Mouse (Mus musculus) brain, embryonic 18.5 days (tissue): ENCODE results near the gene Olah.
A peak's percentile ranks its signal among the peaks of the same experiment; 100 is the strongest.
"Not testable (repeated sequence)": the region's sequence is repeated elsewhere in the genome, so short reads cannot be mapped to it uniquely, and the experiment has no call there.

Experiments
- DNase-seq: peaks from one replicate; pipeline ENCODE4 v3.0.0-alpha.2; 2012; ENCODE audit warnings: low read depth, low spot score

Gene Olah

DNA sequence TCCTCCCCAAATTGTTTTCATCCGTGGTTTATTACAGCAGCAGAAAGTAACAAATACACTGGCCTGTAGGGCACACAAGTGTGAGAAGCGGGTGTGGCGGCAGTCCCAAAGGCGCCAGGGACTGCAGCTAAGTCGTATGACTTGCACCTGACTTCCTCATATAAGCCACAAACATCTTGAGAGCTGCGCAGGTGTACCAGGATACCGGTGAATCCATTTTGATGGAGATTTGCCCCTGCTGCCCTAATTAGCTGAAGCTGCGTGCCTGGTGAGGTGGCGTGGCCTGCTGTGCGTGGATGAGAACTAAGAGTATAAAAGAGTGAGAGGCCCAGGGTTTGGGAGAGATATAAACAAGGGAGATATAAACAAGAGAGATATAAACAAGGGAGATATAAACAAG is at the start of gene Olah:
Gene Olah (minus strand): TSS at position 101 of the 400 bp plus-strand sequence.
- DNase-seq: not testable (repeated sequence)

DNA sequence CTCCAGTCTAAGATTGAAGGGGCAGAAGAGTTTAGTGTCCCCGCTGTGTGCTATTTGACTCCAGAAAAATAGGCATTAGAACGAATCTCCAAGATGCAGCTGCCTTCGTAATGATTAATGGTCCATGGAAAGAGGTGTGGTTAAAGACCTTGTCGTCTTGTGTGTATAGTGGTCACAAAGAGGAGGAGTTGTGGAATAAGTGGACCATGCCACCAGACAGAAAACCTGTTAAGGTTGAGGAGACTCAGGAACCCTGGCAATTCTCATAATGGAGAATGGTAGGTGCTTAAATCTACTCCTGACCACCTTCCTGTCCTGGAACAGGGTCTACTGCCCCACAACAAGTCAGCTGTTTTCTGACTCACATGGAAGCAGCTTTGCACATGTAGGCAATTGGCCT is 49.0 kb upstream of the Olah start:
- DNase-seq: no peak

DNA sequence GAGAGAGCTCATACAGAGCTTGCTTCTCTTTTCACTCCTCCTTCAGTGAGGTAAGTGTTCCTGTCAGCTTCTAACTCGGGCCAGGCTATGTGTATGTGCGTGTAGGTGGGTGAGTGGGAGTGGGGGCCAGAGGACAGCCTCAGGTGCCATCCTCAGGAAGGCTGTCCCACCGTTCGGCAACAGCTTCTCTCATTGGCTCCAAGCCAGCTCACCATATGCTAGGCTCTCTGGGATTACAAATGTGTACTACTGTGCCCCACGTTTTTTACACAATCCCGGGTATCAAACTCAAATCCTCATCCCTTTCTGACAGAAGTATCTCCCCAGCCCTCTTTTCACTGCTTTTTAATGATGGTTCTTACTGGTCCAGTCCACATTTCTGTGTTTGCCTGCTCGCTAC is 47.2 kb upstream of the Olah start:
- DNase-seq: no peak

DNA sequence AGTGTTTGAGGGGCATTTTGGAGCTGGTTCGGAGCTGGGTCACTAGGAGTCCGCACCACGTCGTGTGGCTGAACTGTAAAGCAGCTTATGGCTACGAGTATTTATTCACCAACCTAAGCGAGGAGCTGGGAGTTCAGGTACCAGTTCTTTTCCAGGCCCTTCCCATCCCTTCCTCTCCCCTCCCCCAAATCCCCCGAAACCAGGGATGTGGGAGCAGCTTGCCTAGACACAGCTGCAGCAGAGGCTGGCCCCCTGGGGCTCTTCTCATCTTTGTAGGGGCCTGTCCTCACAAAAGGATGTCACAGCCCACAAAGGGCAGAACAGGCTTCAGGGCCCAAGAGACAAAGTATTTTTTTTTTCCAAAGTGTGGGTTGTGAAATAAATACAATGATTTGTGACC is 40.9 kb upstream of the Olah start:
- no peak for DNase-seq

DNA sequence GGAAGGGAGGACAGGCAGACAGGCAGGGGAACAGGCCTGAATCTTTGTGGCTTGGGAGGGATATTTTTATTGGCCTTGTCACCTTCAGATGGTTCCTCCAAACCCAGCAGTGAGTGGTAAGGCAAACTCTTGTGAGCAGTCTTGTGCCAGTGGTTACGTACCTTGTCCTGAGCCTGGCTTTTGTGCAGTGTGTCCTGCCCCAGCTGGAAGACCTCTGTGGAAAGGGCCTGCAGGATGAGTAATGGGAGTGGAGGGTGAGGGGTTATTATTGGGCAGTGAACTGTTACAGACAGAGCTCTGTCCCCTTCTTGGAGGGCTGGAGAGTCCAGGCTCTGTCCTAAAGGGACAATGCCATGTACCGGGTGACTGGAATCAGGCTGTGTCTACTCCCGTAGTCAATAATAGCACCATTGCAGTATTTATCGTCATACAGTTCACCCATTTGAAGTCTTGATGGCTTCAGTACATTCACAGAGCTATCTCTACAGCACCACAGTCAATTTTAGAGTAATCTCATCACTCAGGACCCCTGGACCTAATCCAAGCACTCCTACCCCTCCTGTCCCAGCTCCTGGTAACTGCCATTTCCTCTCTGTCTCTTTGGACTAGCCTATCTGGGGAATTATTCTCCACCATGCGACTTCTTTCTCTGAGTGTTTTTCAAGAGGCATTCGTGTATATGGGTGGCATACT is 38.5 kb upstream of the Olah start:
- DNase-seq: no peak

DNA sequence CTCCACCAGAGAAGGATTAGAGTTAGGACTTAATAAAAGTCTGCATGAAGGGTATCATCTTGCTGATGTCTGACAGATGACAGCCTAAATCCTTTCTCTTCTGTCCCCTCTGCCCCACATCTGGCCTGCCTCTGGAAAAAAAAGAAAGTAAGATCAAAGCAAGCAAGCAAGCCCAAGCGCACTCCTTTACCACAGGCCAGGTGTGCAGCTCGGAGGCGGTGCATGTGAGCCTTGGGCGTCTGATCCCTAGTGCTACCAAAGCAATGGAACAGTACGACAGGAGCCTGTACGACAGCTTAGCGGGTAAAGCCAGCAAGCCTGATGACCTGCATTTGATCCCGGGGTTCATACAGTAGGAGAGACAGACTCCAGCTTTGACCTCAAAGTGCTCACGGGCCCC is 33.9 kb upstream of the Olah start:
- no peak for DNase-seq

DNA sequence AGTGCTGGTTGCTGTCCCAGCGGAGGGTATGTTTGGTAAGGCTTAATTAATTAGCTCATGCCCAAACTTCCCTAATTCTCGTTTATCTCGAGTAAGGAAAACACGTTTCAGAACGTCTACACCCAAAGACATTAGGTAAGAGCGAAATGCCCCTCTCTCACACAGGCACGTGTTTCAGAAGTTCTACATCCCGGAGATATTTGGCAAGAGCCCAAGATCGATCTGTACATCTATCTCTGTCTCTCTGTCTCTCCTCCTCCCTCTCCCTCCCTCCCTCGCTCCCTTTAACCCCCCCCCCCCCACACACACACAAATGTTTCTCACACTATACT is 27.5 kb upstream of the Olah start:
- DNase-seq: no peak

DNA sequence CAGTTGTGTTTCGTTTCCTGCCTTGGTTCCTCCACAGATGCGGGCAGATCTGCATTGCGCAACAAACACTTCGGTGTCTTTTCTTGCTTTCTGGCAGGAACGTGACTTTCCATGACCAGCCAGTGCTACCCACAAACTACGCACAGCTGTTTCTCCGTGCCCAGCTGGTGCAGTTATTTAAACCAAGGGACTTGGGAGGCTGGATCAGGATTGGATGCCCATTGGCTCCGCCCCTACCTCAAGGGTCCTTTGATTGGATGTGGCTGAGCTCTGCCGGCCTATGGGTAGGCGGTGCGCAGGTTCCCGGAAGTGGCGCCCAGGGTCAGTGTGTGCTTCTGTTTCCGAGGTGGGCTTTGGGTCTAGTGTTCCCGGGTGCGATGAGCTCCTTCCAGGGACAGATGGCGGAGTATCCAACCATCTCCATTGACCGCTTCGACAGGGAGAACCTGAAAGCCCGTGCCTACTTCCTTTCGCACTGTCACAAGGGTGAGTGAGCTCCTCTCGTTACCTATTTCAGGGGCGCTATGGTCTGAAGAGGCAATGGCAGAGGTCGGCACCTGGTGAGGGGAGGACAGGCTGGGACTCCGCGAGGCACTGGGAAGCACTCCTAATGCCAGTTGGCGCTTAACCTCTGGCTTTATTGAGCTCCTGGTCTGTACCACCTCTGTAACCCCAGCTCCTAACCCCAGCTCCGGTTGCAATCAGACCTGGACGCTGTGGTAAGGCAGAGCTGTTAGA is 27.0 kb upstream of the Olah start, which contains the start of gene Dclre1c:
Gene Dclre1c (plus strand): TSS at position 291 of the 738 bp plus-strand sequence.
- peak; percentile 79 for DNase-seq

DNA sequence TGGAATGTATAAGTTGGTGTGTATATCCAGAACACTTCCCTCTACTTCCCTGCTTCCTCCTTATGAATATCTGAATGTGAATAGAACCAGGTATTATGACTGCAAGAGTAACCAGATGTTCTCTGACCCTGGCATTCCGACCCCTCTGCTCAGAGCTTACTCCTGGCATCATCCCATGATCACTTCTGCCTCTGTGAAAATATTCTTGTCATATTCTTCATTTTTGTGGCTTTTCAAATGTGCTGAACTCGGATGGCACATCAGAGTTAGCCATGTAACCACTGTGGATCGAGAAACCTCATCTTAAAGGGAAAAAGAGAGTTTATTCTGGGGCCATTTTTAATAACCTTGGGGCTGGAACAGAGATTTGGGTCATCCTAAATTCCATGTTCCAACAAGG is 25.5 kb upstream of the Olah start, which contains the start of gene Meig1:
Gene Meig1 (minus strand): TSS at position 101 of the 400 bp plus-strand sequence.
- DNase-seq: no peak

DNA sequence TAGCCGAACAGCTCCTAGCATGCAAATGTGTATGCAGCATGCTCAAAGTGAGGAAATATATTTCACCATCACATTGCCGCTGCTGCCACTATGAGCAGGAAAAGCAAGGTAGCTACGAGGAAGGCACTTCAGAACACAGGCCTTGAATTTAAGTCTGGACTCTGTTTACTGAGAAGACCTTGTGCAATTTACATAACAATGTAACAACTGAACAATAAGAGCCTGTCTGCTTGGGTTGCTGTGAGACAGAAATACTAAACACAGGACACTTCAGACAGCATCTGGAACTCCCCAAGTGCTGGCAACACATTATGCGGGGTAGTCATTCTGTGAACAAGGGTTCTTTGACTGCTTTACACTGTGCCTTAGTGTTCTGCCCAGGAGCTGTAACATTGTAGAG is 23.1 kb upstream of the Olah start:
- no peak for DNase-seq

DNA sequence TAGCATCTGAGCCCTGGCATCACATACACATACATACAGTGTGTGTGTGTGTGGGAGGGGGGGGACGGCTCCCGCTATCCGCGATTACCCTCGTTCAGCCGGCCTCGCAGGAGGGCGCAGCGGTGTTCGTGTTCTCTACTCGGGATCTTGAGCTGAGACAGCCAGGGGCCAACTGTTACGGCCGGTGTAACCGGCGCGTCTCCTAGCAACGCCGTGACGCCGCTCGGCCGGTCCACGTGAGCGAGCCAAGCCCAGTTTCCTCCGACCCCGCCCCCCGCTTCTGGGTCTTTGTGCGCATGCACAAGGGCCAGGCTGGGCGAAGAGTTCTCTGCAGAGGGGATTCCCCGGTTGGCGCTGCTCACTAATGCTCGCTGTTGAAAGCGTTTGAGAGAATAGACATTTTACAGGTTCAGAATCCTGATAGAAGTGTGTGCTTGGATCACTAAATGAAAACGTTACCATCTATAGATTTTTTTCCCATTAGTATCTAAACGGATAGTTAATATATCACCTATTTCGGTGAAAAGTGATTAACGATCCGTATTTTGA is 21.9 kb upstream of the Olah start:
- peak; percentile 63 for DNase-seq

DNA sequence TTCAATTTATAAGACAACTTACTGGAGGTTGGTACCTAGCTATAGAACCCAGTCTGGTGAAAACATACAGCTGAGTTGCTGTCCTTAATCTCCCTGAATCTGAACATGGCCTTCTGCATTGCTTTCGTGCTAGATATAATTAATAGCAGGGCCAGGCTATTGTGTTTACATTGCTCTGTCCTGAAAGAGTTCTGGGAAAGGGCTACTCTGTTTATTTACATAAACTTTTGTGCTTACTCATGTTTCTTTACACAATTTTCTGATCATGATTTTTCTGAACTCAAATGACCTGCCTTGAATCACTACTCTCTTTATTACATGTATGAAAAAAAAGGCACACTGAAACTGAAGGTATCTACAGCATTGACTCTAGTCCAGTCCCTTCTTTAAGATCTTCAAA is 18.7 kb upstream of the Olah start:
- no peak for DNase-seq

DNA sequence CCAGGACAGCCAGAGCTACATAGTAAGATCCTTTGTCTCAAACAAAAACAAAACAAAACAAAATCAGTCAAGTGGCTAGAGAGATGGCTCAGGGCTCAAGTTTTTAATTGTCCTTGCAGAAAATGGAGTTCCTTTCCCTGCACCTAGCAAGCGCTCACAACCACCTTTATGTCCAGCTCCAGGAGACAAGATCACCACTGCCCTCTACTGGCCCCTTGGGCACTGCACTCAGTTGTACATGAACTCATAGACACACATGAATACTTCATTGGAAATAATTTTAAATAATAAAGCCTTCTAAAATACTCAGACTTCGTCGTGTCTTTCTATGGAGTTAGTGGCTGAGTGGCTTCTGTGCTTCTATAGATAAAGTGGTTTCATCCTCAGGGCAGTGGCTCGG is 17.2 kb upstream of the Olah start:
- DNase-seq: no peak

DNA sequence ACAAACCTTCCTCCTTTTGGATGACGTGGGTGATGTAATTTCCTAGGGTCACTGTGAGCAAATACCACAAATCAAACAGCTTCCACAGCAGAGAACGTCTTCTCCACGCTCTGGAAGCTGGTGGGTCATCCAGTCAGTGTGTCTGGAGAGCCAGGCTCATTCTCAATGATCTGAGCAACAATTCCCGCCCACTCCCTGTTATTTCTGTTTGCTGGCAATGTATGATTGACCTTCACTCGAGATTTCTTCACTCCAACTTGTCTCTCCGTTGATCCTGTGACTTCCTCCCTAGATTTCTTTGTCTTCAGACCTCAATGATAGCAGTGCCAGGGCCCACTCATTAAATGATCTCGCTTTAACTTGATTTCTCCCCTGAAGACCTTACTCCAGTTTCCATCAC is 10.7 kb upstream of the Olah start:
- DNase-seq: no peak

DNA sequence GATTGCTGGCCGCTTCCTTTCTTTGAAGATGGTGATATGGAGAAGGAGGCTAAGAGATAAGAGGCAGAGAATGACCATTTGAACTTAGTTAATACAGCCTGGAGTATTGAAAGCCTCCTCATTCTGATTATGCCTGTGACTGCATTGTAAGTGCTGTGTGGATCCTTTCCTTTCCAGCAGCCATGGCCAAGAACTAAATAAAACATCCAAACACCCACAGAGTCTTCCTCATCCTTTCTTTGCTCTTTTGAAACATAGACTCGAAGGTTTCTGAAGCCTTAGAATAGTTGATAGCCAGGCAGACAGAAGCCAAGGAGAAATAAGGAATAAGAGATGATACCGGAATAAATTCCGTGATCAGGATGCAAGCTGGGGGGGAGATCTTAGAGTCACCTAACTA is 9.0 kb upstream of the Olah start:
- DNase-seq: no peak

DNA sequence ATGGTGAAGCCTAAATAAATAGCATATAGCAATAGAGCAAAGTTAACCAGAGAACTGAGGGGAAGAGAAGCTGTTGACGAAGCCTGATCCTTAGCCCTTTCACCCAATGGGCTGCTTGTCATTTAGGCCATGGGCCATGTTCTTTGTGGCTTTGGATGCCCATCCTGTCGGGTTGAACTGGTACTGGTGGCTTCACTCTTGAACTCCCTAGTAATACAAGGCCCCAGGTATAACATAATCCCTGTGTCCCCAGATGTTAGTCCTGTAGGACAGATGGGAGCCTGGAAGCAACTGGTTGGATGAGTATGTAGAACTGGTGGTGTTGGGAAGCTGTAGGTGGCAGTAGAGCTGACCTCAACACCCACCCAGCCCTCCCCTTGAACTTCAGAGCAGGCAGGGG is 5.1 kb downstream of the Olah start:
- DNase-seq: no peak

DNA sequence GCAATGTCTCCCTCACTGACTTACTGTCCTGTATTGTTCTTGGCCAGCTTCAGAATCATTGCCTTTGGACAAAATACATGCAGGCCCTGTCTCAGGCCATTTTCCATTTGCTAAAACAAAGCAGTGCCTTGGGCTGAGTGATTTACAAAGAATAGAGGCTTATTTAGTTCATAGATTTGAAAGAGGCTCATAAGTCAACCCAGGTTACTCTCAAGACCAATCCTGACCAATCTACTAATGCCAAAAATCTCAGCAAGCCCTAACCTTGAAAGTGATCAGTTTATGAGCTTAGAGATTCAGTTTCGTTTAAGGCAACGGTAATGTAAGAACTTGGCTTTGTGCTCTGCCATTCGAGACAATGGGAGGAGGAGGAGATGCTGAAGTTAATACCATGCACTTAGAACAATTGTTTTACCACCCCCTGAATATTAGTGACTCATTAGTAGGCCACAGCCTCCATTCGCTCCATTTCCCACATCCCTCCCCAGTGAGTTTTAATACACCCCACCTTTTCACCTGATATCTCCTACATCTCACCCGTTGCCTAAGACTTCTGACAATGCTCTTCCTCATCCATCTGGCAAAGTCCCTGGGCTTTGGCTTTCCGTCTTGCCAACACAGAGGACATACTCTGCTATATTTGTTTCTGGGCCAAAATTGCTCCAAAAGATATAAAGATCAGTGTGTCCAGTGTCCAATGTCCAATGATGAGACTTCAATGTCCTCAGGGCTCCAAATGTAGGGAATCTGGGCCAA is 9.7 kb downstream of the Olah start:
- DNase-seq: no peak

DNA sequence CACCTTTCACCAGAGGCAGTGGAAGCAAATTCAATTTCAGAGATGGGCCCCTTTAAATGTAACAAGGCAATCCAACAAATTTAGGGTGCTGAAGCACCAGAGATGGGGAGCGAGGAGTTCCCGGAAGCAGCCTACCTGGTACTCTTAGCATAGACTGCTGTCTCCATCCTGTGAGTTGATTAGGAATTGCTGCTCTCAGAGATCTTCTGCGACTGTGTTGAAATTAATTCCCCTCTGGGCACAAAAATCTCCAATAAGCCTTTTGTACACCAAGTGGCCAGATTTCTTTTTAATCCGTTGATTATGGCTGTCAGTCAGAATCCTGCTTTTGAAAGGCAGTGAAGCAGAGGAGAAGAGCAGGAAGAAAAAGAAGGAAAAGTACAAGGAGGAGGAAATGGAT is 31.9 kb downstream of the Olah start:
- no peak for DNase-seq

DNA sequence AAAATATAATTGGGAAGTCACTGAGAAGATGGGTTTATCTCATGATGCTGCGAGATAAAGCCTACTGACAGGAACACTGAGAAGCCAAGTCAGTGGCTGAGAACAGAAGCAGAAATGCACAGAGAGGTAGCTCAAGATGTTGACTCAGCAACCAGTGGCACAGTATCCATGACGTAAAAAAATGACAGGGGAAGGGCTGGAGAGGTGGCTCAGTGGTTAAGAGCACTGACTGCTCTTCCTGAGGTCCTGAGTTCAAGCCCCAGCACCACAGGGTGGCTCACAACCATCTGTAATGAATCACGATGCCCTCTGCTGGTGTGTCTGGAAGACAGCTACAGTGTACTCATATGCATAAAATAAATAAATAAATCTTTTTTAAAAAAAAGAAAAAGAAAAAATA is 35.9 kb downstream of the Olah start:
- DNase-seq: no peak

DNA sequence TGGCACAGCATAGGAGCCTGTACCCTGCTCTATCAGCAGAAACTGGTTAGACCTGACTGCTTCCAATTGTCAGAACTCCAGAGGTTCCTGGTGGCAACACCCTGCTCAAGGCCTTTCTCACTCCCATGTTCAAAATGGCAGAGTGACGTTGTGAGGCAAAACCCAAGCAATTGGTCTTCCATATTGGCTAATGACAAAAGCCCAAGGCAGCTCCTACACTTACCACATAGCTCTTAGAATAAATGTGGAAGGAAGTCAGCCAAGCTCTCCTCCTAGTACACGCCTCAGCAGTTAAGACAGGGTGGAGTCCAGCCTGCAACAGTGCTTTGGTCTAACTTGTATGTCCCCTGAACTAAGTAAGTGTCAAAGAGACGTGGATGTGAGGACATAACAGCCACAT is 39.1 kb downstream of the Olah start:
- no peak for DNase-seq

DNA sequence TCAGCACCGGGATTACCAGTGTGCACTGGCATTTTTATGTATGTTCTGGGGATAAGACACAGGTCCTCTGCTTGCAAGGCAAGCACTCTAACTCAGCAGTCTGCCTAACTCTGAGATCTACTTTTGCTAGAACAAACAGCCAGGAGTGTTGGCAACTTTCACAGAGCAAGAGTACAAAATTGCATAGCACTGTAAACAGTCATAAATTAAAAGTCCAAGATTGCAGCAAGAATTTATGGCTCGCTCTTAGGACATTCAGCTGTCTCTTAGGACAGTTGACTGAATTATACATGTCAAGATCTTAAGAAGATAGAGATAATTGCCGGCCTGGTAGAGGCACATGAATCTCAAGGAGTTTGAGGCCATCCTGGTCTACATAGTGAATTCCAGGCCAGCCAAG is 40.7 kb downstream of the Olah start:
- no peak for DNase-seq

DNA sequence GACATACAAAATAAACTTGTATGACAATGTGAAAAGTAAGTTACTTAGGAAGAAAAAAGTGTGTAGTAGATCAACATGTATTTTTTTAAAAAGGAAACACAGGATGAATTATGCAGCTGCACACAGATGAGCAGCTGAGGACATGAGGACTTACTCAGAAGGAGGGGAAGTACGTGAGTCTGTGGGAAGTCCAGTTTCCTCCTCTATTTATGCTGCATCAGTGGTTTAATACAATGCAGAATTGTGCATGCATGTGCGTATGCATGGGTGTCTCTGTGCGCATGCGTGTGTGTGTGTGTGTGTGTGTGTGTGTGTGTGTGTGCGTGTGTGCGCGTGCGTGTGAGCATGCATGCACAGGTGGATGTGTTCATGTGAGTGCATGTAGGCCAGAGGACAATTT is 41.2 kb downstream of the Olah start:
- DNase-seq: no peak
